Mouse (Mus musculus) layer of hippocampus, adult 11-12 months (tissue): ENCODE results near the gene Ppib.
A peak's percentile ranks its signal among the peaks of the same experiment; 100 is the strongest.

ENCODE experiments used
- DNase-seq: peaks from one replicate; pipeline ENCODE4 v3.0.0; 2022; ENCODE audit warnings: low spot score

The Ppib gene

GRCm38 (mm10) chr9:66078072-66078471 lies 18.1 kb downstream of the Ppib start:
- DNase-seq: no peak

- peak; percentile 45 for DNase-seq
Observed at GRCm38 (mm10) chr9:66078493-66078892, 18.5 kb downstream of the Ppib start.

GRCm38 (mm10) chr9:66080804-66081459 lies 20.9 kb downstream of the Ppib start:
- no peak for DNase-seq

- no peak for DNase-seq
Observed at GRCm38 (mm10) chr9:66081999-66082398, 22.0 kb downstream of the Ppib start.

GRCm38 (mm10) chr9:66084171-66084570 lies 24.1 kb downstream of the Ppib start:
- no peak for DNase-seq

GRCm38 (mm10) chr9:66087062-66087461 lies 27.0 kb downstream of the Ppib start:
- DNase-seq: no peak

GRCm38 (mm10) chr9:66088411-66088810 lies 28.4 kb downstream of the Ppib start:
- peak; percentile 65 for DNase-seq

- no peak for DNase-seq
Observed at GRCm38 (mm10) chr9:66090593-66091244, 30.7 kb downstream of the Ppib start.

- no peak for DNase-seq
Observed at GRCm38 (mm10) chr9:66091327-66092231, 31.6 kb downstream of the Ppib start.

- no peak for DNase-seq
Observed at GRCm38 (mm10) chr9:66092664-66093063, 32.6 kb downstream of the Ppib start.

- DNase-seq: peak; percentile 61
Observed at GRCm38 (mm10) chr9:66101577-66101976, 41.6 kb downstream of the Ppib start.

GRCm38 (mm10) chr9:66102668-66103067 lies 42.6 kb downstream of the Ppib start:
- no peak for DNase-seq

- no peak for DNase-seq
Observed at GRCm38 (mm10) chr9:66104601-66105000, 44.6 kb downstream of the Ppib start.

- DNase-seq: no peak
Observed at GRCm38 (mm10) chr9:66105168-66105567, 45.1 kb downstream of the Ppib start.

GRCm38 (mm10) chr9:66109574-66109973 lies 49.6 kb downstream of the Ppib start:
- DNase-seq: no peak

- DNase-seq: no peak
Observed at GRCm38 (mm10) chr9:66110126-66110525, 50.1 kb downstream of the Ppib start.

- DNase-seq: no peak
Observed at GRCm38 (mm10) chr9:66110611-66111379, 50.8 kb downstream of the Ppib start.

- DNase-seq: no peak
Observed at GRCm38 (mm10) chr9:66114341-66114740, 54.3 kb downstream of the Ppib start.
